Mouse (Mus musculus) embryo, embryonic 10.5 days (tissue): ENCODE results near the gene 4930402H24Rik.

ENCODE experiments used
- DNase-seq: peaks from one replicate; pipeline ENCODE4 v3.0.0-alpha.2; 2015; ENCODE audit warnings: low spot score

Gene 4930402H24Rik

GRCm38 (mm10) chr2:130730746-130731145 is 175.5 kb downstream of the 4930402H24Rik start:
- DNase-seq: no peak

- DNase-seq: no peak
Observed at GRCm38 (mm10) chr2:130728906-130729585, 177.2 kb downstream of the 4930402H24Rik start.

- no peak for DNase-seq
Observed at GRCm38 (mm10) chr2:130727752-130728151, 178.5 kb downstream of the 4930402H24Rik start.

GRCm38 (mm10) chr2:130724369-130724768 is 181.8 kb downstream of the 4930402H24Rik start:
- DNase-seq: no peak

GRCm38 (mm10) chr2:130717951-130718350 is 188.3 kb downstream of the 4930402H24Rik start:
- DNase-seq: no peak

- no peak for DNase-seq
Observed at GRCm38 (mm10) chr2:130707057-130707456, 199.1 kb downstream of the 4930402H24Rik start.

- no peak for DNase-seq
Observed at GRCm38 (mm10) chr2:130706602-130707001, 199.6 kb downstream of the 4930402H24Rik start.

GRCm38 (mm10) chr2:130705178-130705577 is 201.0 kb downstream of the 4930402H24Rik start:
- DNase-seq: no peak

GRCm38 (mm10) chr2:130704040-130705001 is 201.9 kb downstream of the 4930402H24Rik start:
- DNase-seq: no peak

GRCm38 (mm10) chr2:130697821-130698266 is 208.4 kb downstream of the 4930402H24Rik start:
- DNase-seq: peak; percentile 48

GRCm38 (mm10) chr2:130697153-130697810 is 208.9 kb downstream of the 4930402H24Rik start, which contains the start of gene Slc4a11:
Slc4a11 (minus strand) TSS chr2:130697519.
- DNase-seq: peak; percentile 68

- DNase-seq: peak; percentile 23
Observed at GRCm38 (mm10) chr2:130696700-130697152, 209.5 kb downstream of the 4930402H24Rik start.

- DNase-seq: no peak
Observed at GRCm38 (mm10) chr2:130693563-130693962, 212.6 kb downstream of the 4930402H24Rik start.

GRCm38 (mm10) chr2:130689011-130689410 is 217.2 kb downstream of the 4930402H24Rik start:
- no peak for DNase-seq

- DNase-seq: no peak
Observed at GRCm38 (mm10) chr2:130685426-130685825, 220.8 kb downstream of the 4930402H24Rik start.

- no peak for DNase-seq
Observed at GRCm38 (mm10) chr2:130681531-130681930, 224.7 kb downstream of the 4930402H24Rik start.

- DNase-seq: no peak
Observed at GRCm38 (mm10) chr2:130679899-130680298, 226.3 kb downstream of the 4930402H24Rik start.

- no peak for DNase-seq
Observed at GRCm38 (mm10) chr2:130679154-130679553, 227.1 kb downstream of the 4930402H24Rik start.

GRCm38 (mm10) chr2:130677211-130677610 is 229.0 kb downstream of the 4930402H24Rik start:
- no peak for DNase-seq

- peak; percentile 95 for DNase-seq
Observed at GRCm38 (mm10) chr2:130667559-130667958, 238.6 kb downstream of the 4930402H24Rik start, which contains the start of gene Itpa. Itpa (plus strand) TSS chr2:130667610.

GRCm38 (mm10) chr2:130664102-130664701 is 242.0 kb downstream of the 4930402H24Rik start, which contains the start of gene Ddrgk1:
Ddrgk1 (minus strand) TSS chr2:130664659.
- peak; percentile 97 for DNase-seq
